In the genomic region with DNA sequence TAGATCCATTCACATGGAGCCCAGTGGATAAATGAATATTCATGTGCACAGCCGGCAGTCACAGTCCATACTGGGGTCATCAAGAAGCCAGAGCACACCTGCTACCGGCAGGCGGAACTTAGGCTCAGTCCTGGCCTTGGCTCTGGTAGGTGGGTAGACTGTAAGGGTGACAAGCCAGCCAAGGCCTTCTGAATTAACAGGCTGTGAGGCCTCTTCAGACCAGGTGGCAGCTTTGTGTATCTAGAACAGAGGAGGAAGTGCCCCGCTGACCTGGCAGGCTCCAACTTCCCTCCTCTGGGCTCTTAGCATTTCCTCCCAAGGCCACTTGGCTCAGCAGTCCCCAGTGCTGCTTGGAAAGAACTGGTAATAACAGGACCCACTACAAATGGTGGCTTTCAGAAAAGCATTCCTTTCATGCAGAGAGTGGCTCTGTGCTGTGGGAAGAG, we compare ENCODE assay signal across 9 mouse cellular contexts. TPM values are rescaled to one million over a fixed set of nuclear protein-coding genes. Genes with fewer than 3 reads are reported as not detected.
DNase-seq lines count a peak whose midpoint lies in the region; ATAC-seq and TF ChIP-seq lines count a peak whose summit lies in the region.
"Had no signal": no experiment of that assay in that cellular context is flagged by ENCODE, and none has a peak within 500 bp of the region (broad histone marks: within the 10 kb centered on the region; RNA-seq: fewer than 3 reads in every experiment).

No protein-coding gene starts in this region.

- DNase-seq in embryonic facial prominence, embryonic 14.5 days (ENCODE audit: low spot score), result peak; percentile 40
- no peak for DNase-seq in embryonic facial prominence, embryonic 10.5 days (ENCODE audit: low spot score)
- DNase-seq in spleen, adult 2 months (ENCODE audit: low read depth in 1 of 2, low spot score in 2 of 2), result peak in 1 of 2 experiments; percentile 6
- no peak for DNase-seq in spleen, postnatal 14 days (ENCODE audit: low spot score in 2 of 2)
- no peak for DNase-seq in hindbrain, embryonic 14.5 days (ENCODE audit: low spot score)
- no peak for DNase-seq in thymus, postnatal 36 days
- DNase-seq in ovary, adult 18-20 months (ENCODE audit: low spot score), result no peak

- H3K27ac ChIP-seq in embryonic facial prominence, embryonic 14.5 days (replicated peaks; ENCODE audit: low read depth, low read length), result no peak overlapping the region
- no peak overlapping the region for H3K27ac ChIP-seq in embryonic facial prominence, embryonic 10.5 days (replicated peaks)
- H3K27ac ChIP-seq in spleen, adult 2 months (ENCODE audit: insufficient read depth, low read length), result 0 out of 2 replicates have a peak overlapping the region, but pooled peaks have one; percentile 20
- H3K27ac ChIP-seq in hindbrain, embryonic 14.5 days, result 0 out of 2 replicates have a peak overlapping the region, but pooled peaks have one; percentile 39
- H3K27ac ChIP-seq in lung, embryonic 15.5 days, result peak overlapping the region; percentile 42; the same call in 1 of the 2 replicates

- WGBS in embryonic facial prominence, embryonic 14.5 days, result 58% methylated on average over 4 of the region's 4 CpGs
- WGBS in embryonic facial prominence, embryonic 10.5 days, result 60% methylated on average over 4 of the region's 4 CpGs
- 38% methylated on average over 4 of the region's 4 CpGs for WGBS in spleen, adult 2 months
- WGBS in hindbrain, embryonic 14.5 days, result 20% methylated on average over 4 of the region's 4 CpGs
- WGBS in lung, embryonic 15.5 days, result 60% methylated on average over 4 of the region's 4 CpGs

- ATAC-seq in embryonic facial prominence, embryonic 14.5 days (ENCODE audit: low read depth), result no peak
- peak; percentile 66 for ATAC-seq in hindbrain, embryonic 14.5 days (ENCODE audit: low FRiP score)
- ATAC-seq in lung, embryonic 15.5 days (ENCODE audit: borderline replicate concordance, extremely low read depth, low FRiP score, low TSS enrichment), result no peak

- H3K36me3 ChIP-seq in embryonic facial prominence, embryonic 14.5 days (ENCODE audit: control insufficient read depth, insufficient read depth, low read length), result peaks cover 28% of the 10 kb centered on the region
- peaks cover 66% of the 10 kb centered on the region for H3K36me3 ChIP-seq in embryonic facial prominence, embryonic 10.5 days (replicated peaks)
- no peaks in the 10 kb centered on the region for H3K36me3 ChIP-seq in spleen, adult 2 months (ENCODE audit: control insufficient read depth, insufficient read depth, low read length)
- 0 out of 2 replicates have a peak, but pooled peaks cover 29% of the 10 kb centered on the region for H3K36me3 ChIP-seq in hindbrain, embryonic 14.5 days (replicated peaks; ENCODE audit: control insufficient read depth, insufficient read depth)
- no peaks in the 10 kb centered on the region for H3K36me3 ChIP-seq in lung, embryonic 15.5 days

- no peak overlapping the region for H3K4me3 ChIP-seq in embryonic facial prominence, embryonic 14.5 days (ENCODE audit: low read depth, low read length)
- no peak overlapping the region for H3K4me3 ChIP-seq in embryonic facial prominence, embryonic 10.5 days
- H3K4me3 ChIP-seq in spleen, adult 2 months (ENCODE audit: extremely low read depth, insufficient read depth, insufficient read length), result no peak overlapping the region
- no peak overlapping the region for H3K4me3 ChIP-seq in hindbrain, embryonic 14.5 days (replicated peaks; ENCODE audit: low read length)
- H3K4me3 ChIP-seq in lung, embryonic 15.5 days, result no peak overlapping the region
- H3K4me3 ChIP-seq: megakaryocyte, embryonic 14.5 days had no signal

- H3K27me3 ChIP-seq in embryonic facial prominence, embryonic 14.5 days (replicated peaks; ENCODE audit: control insufficient read depth, insufficient read depth, low read length), result no peaks in the 10 kb centered on the region
- H3K27me3 ChIP-seq in embryonic facial prominence, embryonic 10.5 days (replicated peaks; ENCODE audit: low read depth, poor library complexity, severe bottlenecking), result no peaks in the 10 kb centered on the region
- no peaks in the 10 kb centered on the region for H3K27me3 ChIP-seq in spleen, adult 2 months (ENCODE audit: control insufficient read depth, insufficient read depth, low read length)
- H3K27me3 ChIP-seq in hindbrain, embryonic 14.5 days (ENCODE audit: control insufficient read depth, insufficient read depth, low read length), result no peaks in the 10 kb centered on the region
- no peaks in the 10 kb centered on the region for H3K27me3 ChIP-seq in lung, embryonic 15.5 days

- no peaks in the 10 kb centered on the region for H3K4me1 ChIP-seq in embryonic facial prominence, embryonic 14.5 days (ENCODE audit: control insufficient read depth, insufficient read depth, low read length)
- H3K4me1 ChIP-seq in embryonic facial prominence, embryonic 10.5 days, result peaks cover 11% of the 10 kb centered on the region
- H3K4me1 ChIP-seq in spleen, adult 2 months (ENCODE audit: control insufficient read depth, insufficient read depth, insufficient read length), result no peaks in the 10 kb centered on the region
- H3K4me1 ChIP-seq in hindbrain, embryonic 14.5 days (replicated peaks; ENCODE audit: control insufficient read depth, insufficient read depth, low read length), result peaks cover 6% of the 10 kb centered on the region; the same call in 1 of the 2 replicates
- no peaks in the 10 kb centered on the region for H3K4me1 ChIP-seq in lung, embryonic 15.5 days
- H3K4me1 ChIP-seq: megakaryocyte, embryonic 14.5 days had no signal

- no peak overlapping the region for H3K4me2 ChIP-seq in embryonic facial prominence, embryonic 14.5 days (ENCODE audit: low read depth, low read length)
- no peak overlapping the region for H3K4me2 ChIP-seq in hindbrain, embryonic 14.5 days (replicated peaks)
- no peak overlapping the region for H3K4me2 ChIP-seq in lung, embryonic 15.5 days

- TF ChIP-seq POLR2A in spleen, adult 2 months (IDR thresholded peaks at IDR 0.05; ENCODE audit: low read depth, low read length), result no peak

- no peak for TF ChIP-seq CTCF in spleen, adult 2 months (IDR thresholded peaks at IDR 0.05; ENCODE audit: extremely low read depth, insufficient read depth, insufficient read length, insufficient replicate concordance)

- H3K9ac ChIP-seq in embryonic facial prominence, embryonic 14.5 days (ENCODE audit: low read depth, low read length), result no peak overlapping the region
- H3K9ac ChIP-seq in hindbrain, embryonic 14.5 days, result no peak overlapping the region
- no peak overlapping the region for H3K9ac ChIP-seq in lung, embryonic 15.5 days

- H3K9me3 ChIP-seq in embryonic facial prominence, embryonic 14.5 days (ENCODE audit: control insufficient read depth, low read length), result no peaks in the 10 kb centered on the region
- H3K9me3 ChIP-seq in embryonic facial prominence, embryonic 10.5 days, result no peaks in the 10 kb centered on the region
- no peaks in the 10 kb centered on the region for H3K9me3 ChIP-seq in hindbrain, embryonic 14.5 days (ENCODE audit: control insufficient read depth, low read length)
- no peaks in the 10 kb centered on the region for H3K9me3 ChIP-seq in lung, embryonic 15.5 days
- H3K9me3 ChIP-seq: megakaryocyte, embryonic 14.5 days had no signal

RNA-seq across cellular contexts. Expression of a gene that starts 24.3 kb away (rescaled TPM):
- polyA plus RNA-seq in embryonic facial prominence, embryonic 14.5 days (2014; fragmentation: Nextera tagmentation; extraction: Ambion mirVana), result 32.5 and 37.5 TPM in 2 replicates
- polyA plus RNA-seq in embryonic facial prominence, embryonic 10.5 days (2016; fragmentation: Nextera tagmentation; extraction: Ambion mirVana), result 44.4 and 49.7 TPM in 2 replicates
- 3.4 and 4.4 TPM in 2 replicates for polyA plus RNA-seq in spleen, adult 2 months (2012; rRNA removed)
- polyA plus RNA-seq in hindbrain, embryonic 14.5 days (2014; fragmentation: Nextera tagmentation; extraction: Ambion mirVana), result 26.5 and 37.4 TPM in 2 replicates
- 46.5 and 52.5 TPM in 2 replicates for polyA plus RNA-seq in lung, embryonic 15.5 days (2015; fragmentation: Nextera tagmentation; extraction: Ambion mirVana)

RNA-seq across cellular contexts. Expression of a gene that starts 35.1 kb away (rescaled TPM):
- polyA plus RNA-seq in embryonic facial prominence, embryonic 14.5 days (2014; fragmentation: Nextera tagmentation; extraction: Ambion mirVana), result 49.6 and 59.2 TPM in 2 replicates
- polyA plus RNA-seq in embryonic facial prominence, embryonic 10.5 days (2016; fragmentation: Nextera tagmentation; extraction: Ambion mirVana), result 97.4 and 103 TPM in 2 replicates
- polyA plus RNA-seq in spleen, adult 2 months (2012; rRNA removed), result 27.4 and 33.6 TPM in 2 replicates
- polyA plus RNA-seq in hindbrain, embryonic 14.5 days (2014; fragmentation: Nextera tagmentation; extraction: Ambion mirVana), result 57.9 and 61.6 TPM in 2 replicates
- polyA plus RNA-seq in lung, embryonic 15.5 days (2015; fragmentation: Nextera tagmentation; extraction: Ambion mirVana), result 61.7 and 66.0 TPM in 2 replicates

RNA-seq across cellular contexts. Expression of a gene that starts 44.1 kb away (rescaled TPM):
- polyA plus RNA-seq in embryonic facial prominence, embryonic 14.5 days (2014; fragmentation: Nextera tagmentation; extraction: Ambion mirVana), result 420 and 428 TPM in 2 replicates
- polyA plus RNA-seq in embryonic facial prominence, embryonic 10.5 days (2016; fragmentation: Nextera tagmentation; extraction: Ambion mirVana), result 119 and 163 TPM in 2 replicates
- 22.2 and 31.2 TPM in 2 replicates for polyA plus RNA-seq in spleen, adult 2 months (2012; rRNA removed)
- 52.4 and 56.6 TPM in 2 replicates for polyA plus RNA-seq in hindbrain, embryonic 14.5 days (2014; fragmentation: Nextera tagmentation; extraction: Ambion mirVana)
- polyA plus RNA-seq in lung, embryonic 15.5 days (2015; fragmentation: Nextera tagmentation; extraction: Ambion mirVana), result 1,042 and 1,148 TPM in 2 replicates

RNA-seq across cellular contexts. Expression of a gene that starts 50.2 kb away (rescaled TPM):
- 28.0 TPM in 2 replicates for polyA plus RNA-seq in embryonic facial prominence, embryonic 14.5 days (2014; fragmentation: Nextera tagmentation; extraction: Ambion mirVana)
- 24.7 and 25.4 TPM in 2 replicates for polyA plus RNA-seq in embryonic facial prominence, embryonic 10.5 days (2016; fragmentation: Nextera tagmentation; extraction: Ambion mirVana)
- polyA plus RNA-seq in spleen, adult 2 months (2012; rRNA removed), result 9.3 and 10.4 TPM in 2 replicates
- polyA plus RNA-seq in hindbrain, embryonic 14.5 days (2014; fragmentation: Nextera tagmentation; extraction: Ambion mirVana), result 65.6 and 80.9 TPM in 2 replicates
- 25.2 and 26.1 TPM in 2 replicates for polyA plus RNA-seq in lung, embryonic 15.5 days (2015; fragmentation: Nextera tagmentation; extraction: Ambion mirVana)

Comparison
In these comparisons a context has a peak if more than half of its experiments do, and no peak if none do; other contexts are left out.
1. H3K27ac ChIP-seq: peak in spleen, adult 2 months (single experiment), hindbrain, embryonic 14.5 days (single experiment) and lung, embryonic 15.5 days (single experiment); none in embryonic facial prominence, embryonic 14.5 days (single experiment) and embryonic facial prominence, embryonic 10.5 days (single experiment).